Mouse (Mus musculus) neural tube, embryonic 14.5 days (tissue): ENCODE data around the gene Cd6. TPM values are rescaled to one million over a fixed set of nuclear protein-coding genes. Genes with fewer than 3 reads are reported as not detected.

Experiments used
- ATAC-seq: fragments of 200-750 bp; cut with Nextera tagmentation; 2 replicates; pipeline ENCODE4 v1.8.0; 2017; ENCODE audit warnings: low read depth, mild to moderate bottlenecking, moderate TSS enrichment, moderate library complexity
- H3K27ac ChIP-seq: fragments of 300-500 bp; sonication (generic); 2 replicates; pipeline ENCODE4 v1.5.1; 2014; ENCODE audit warnings: low read depth, mild to moderate bottlenecking, control low read depth, low read length, moderate library complexity, mixed read lengths
- H3K27me3 ChIP-seq: fragments of 300-500 bp; sonication (generic); 2 replicates; pipeline ENCODE4 v1.6.1; 2014; ENCODE audit warnings: low read length; ENCODE audit not compliant: control insufficient read depth, insufficient read depth
- H3K36me3 ChIP-seq: fragments of 300-500 bp; sonication (generic); 2 replicates; pipeline ENCODE4 v1.6.1; 2014; ENCODE audit warnings: low read length, mixed read lengths; ENCODE audit not compliant: control insufficient read depth, insufficient read depth
- H3K4me1 ChIP-seq: fragments of 300-500 bp; sonication (generic); 2 replicates; pipeline ENCODE4 v1.6.1; 2014; ENCODE audit warnings: low read length; ENCODE audit not compliant: control insufficient read depth, insufficient read depth
- H3K4me2 ChIP-seq: fragments of 300-500 bp; sonication (generic); 2 replicates; pipeline ENCODE4 v1.6.1; 2014; ENCODE audit warnings: mild to moderate bottlenecking, low read depth, low read length, control low read depth
- H3K4me3 ChIP-seq: fragments of 300-500 bp; sonication (generic); 2 replicates; pipeline ENCODE4 v1.5.1; 2014; ENCODE audit warnings: low read depth, low read length, control low read depth, mixed read lengths
- H3K9ac ChIP-seq: fragments of 300-500 bp; sonication (generic); replicated peaks from 2 replicates; pipeline ENCODE4 v1.6.1; 2014; ENCODE audit warnings: low read depth, mild to moderate bottlenecking, control low read depth, low read length, mixed read lengths
- H3K9me3 ChIP-seq: fragments of 300-500 bp; sonication (generic); 2 replicates; pipeline ENCODE4 v1.6.1; 2016; ENCODE audit warnings: low read length; ENCODE audit not compliant: control insufficient read depth
- WGBS: fragments of 180-500 bp; shearing (Covaris S2); extraction: QIAGEN DNeasy Blood & Tissue Kit; methylation state at CpG from one replicate; pipeline ENCODE4 v1.1.7; 2014; 5-methylcytosine and 5-hydroxymethylcytosine counted together
- polyA plus RNA-seq: library from polyadenylated mRNA; unstranded; fragments of >200 nt; fragmentation: Nextera tagmentation; extraction: Ambion mirVana; gene quantifications from 2 replicates; pipeline ENCODE4 v1.2.1, GENCODE M21; 2014

The Cd6 gene
- polyA plus RNA-seq, 1 experiment from 2014 or later = not detected

DNA sequence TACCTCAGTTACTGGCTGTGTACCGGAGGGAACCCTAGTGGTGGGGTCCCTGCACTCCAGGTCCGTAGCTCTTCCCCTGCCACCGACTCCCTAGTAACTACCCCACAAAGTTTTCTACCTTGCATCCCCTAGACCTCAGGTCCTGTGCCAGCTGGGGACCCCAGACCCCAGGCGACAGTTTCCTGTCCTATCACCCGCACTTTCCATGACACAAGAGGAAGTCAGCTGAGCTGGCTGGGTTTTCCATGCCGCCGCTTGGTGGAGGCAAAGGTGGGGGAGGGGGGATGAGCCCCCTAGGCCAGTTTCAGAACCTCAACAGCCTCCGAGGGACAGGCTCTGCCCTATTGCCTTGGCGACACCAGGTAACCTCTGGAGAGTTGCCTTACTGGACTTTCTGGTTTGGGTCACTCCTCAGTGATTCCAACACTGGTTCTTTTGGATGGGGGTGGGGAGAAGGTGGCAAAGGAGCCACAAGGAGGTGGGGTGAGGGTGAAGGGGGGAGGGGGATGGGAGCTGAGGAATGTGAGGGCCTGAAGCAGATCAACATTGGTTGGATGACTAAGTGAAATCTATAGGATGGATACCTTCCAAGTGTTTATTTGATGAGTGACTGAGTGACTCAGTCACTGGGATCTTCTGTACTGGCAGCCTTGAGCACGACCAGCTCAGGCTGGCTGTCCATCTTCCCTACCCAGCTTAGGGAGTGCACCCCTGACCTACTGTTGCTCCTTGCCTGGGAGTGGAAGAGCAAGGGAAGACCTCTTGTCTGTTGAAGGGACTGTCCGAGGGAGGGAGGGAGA lies 89.0 kb downstream of the Cd6 start:
- Histone ChIP-seq H3K4me3 (no peak overlapping the region), H3K4me2 (no peak overlapping the region), H3K9ac (no peak overlapping the region), H3K27me3 (no peaks in the 10 kb centered on the region), H3K9me3 (no peaks in the 10 kb centered on the region), H3K27ac (no peak overlapping the region), H3K4me1 (no peaks in the 10 kb centered on the region), H3K36me3 (no peaks in the 10 kb centered on the region)
- WGBS = 47% methylated on average over 11 of the region's 11 CpGs
- no peak for ATAC-seq

DNA sequence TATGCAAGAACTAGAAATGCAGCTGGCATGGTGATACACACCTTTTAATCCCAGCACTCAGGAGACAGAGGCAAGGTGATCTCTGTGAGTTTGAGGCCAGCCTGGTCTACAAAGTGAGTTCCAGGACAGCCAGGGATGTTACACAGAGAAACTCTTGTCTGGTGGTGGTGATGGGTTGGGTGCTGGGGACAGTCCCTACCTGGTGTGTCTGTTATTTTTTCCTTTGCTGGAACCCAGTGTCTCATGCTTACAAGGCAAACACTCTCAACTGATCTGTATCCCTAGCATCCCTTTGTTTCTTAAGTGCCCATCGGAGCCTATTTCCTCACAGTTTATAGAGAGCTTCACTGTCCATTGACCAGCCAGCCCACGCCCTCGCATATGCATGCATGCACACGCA lies 89.9 kb downstream of the Cd6 start:
- no peak overlapping the region for H3K4me3 ChIP-seq
- H3K4me1 ChIP-seq = no peaks in the 10 kb centered on the region
- no peaks in the 10 kb centered on the region for H3K36me3 ChIP-seq
- no peak overlapping the region for H3K9ac ChIP-seq
- H3K27ac ChIP-seq = no peak overlapping the region
- no peaks in the 10 kb centered on the region for H3K9me3 ChIP-seq
- 96% methylated on average over 4 of the region's 4 CpGs for WGBS
- no peak for ATAC-seq
- no peak overlapping the region for H3K4me2 ChIP-seq
- no peaks in the 10 kb centered on the region for H3K27me3 ChIP-seq

Other genes with a start within 250 kb of the Cd6 start
- 176 and 245 TPM in 2 replicates for gene Ddb1, start 224.7 kb downstream of the Cd6 start, polyA plus RNA-seq
- gene Tkfc, start 224.4 kb downstream of the Cd6 start, polyA plus RNA-seq = 29.4 and 30.5 TPM in 2 replicates
- gene Vwce, start 195.8 kb downstream of the Cd6 start, polyA plus RNA-seq = 1.2 and 1.7 TPM in 2 replicates
- not detected in 2 replicates for gene Pga5, start 152.0 kb downstream of the Cd6 start, polyA plus RNA-seq
- 23.1 and 31.1 TPM in 2 replicates for gene Vps37c, start 141.3 kb downstream of the Cd6 start, polyA plus RNA-seq
- gene Cd5, start 91.1 kb downstream of the Cd6 start, polyA plus RNA-seq = 0.44 TPM in 1 of 2 replicates, not detected in the other
- gene Slc15a3, start 9.7 kb upstream of the Cd6 start, polyA plus RNA-seq = 0.36 and 0.52 TPM in 2 replicates
- 132 and 146 TPM in 2 replicates for gene Tmem132a, start 39.9 kb upstream of the Cd6 start, polyA plus RNA-seq
- gene Tmem109, start 51.9 kb upstream of the Cd6 start, polyA plus RNA-seq = 36.3 and 39.1 TPM in 2 replicates
- gene Prpf19, start 65.2 kb upstream of the Cd6 start, polyA plus RNA-seq = 37.6 and 48.8 TPM in 2 replicates
- gene Zp1, start 90.6 kb upstream of the Cd6 start, polyA plus RNA-seq = not detected in 2 replicates
- gene Ptgdr2, start 107.1 kb upstream of the Cd6 start, polyA plus RNA-seq = 0.10 and 0.11 TPM in 2 replicates
- gene Ccdc86, start 119.2 kb upstream of the Cd6 start, polyA plus RNA-seq = 9.8 and 11.6 TPM in 2 replicates
- not detected in 2 replicates for gene Ms4a10, start 144.6 kb upstream of the Cd6 start, polyA plus RNA-seq
- not detected in 2 replicates for gene Ms4a15, start 163.2 kb upstream of the Cd6 start, polyA plus RNA-seq
- gene Ms4a18, start 188.0 kb upstream of the Cd6 start, polyA plus RNA-seq = not detected in 2 replicates